Mouse (Mus musculus) E14TG2a.4 (cell line): ENCODE data around the gene Cc2d1b.

ENCODE experiments used
- CTCF ChIP-seq: conservative IDR thresholded peaks from 2 replicates; pipeline ENCODE4 v1.5.1; 2014; ENCODE audit warnings: low read length
- NANOG ChIP-seq: IDR thresholded peaks from 2 replicates; pipeline ENCODE4 v1.6.1; 2014; ENCODE audit warnings: borderline replicate concordance, low read length, mixed read lengths
- POU5F1 ChIP-seq: IDR thresholded peaks from 2 replicates; pipeline ENCODE4 v1.6.1; 2014; ENCODE audit warnings: low read length, borderline replicate concordance

GRCm38 (mm10) chr4:108629363-108629880, 9.7 kb downstream of the Cc2d1b start:
- no peak for TF ChIP-seq CTCF
- TF ChIP-seq NANOG: no peak
- TF ChIP-seq POU5F1: no peak
